ENCODE assay signal across 10 mouse cellular contexts in genomic region chr7:43668582-43668981, GRCm38 (mm10). TPM values are rescaled to one million over a fixed set of nuclear protein-coding genes. Genes with fewer than 3 reads are reported as not detected.
DNase-seq lines count a peak whose midpoint lies in the region; ATAC-seq and TF ChIP-seq lines count a peak whose summit lies in the region.
"Had no signal": no experiment of that assay in that cellular context is flagged by ENCODE, and none has a peak within 500 bp of the region (broad histone marks: within the 10 kb centered on the region; RNA-seq: fewer than 3 reads in every experiment).

No protein-coding gene starts in this region.

- no peaks in the 10 kb centered on the region for H3K27me3 ChIP-seq in kidney, postnatal 0 days (ENCODE audit: insufficient read depth, low read length)
- H3K27me3 ChIP-seq in kidney, embryonic 16.5 days (ENCODE audit: insufficient read depth, low read length): no peaks in the 10 kb centered on the region

- no peak overlapping the region for H3K4me3 ChIP-seq in kidney, postnatal 0 days (replicated peaks; ENCODE audit: low read depth, low read length)
- no peak overlapping the region for H3K4me3 ChIP-seq in kidney, embryonic 16.5 days (ENCODE audit: low read length)
- H3K4me3 ChIP-seq: forebrain, embryonic 10.5 days had no signal

- H3K36me3 ChIP-seq in kidney, postnatal 0 days (ENCODE audit: insufficient read depth, low read length): no peaks in the 10 kb centered on the region
- H3K36me3 ChIP-seq in kidney, embryonic 16.5 days (ENCODE audit: insufficient read depth, low read length): no peaks in the 10 kb centered on the region
- H3K36me3 ChIP-seq: forebrain, embryonic 10.5 days had no signal

- no peak overlapping the region for H3K27ac ChIP-seq in kidney, postnatal 0 days
- no peak overlapping the region for H3K27ac ChIP-seq in kidney, embryonic 16.5 days (ENCODE audit: low read length)
- H3K27ac ChIP-seq: forebrain, embryonic 10.5 days had no signal

- ATAC-seq in kidney, postnatal 0 days (replicated peaks; ENCODE audit: low FRiP score, low read depth): no peak
- ATAC-seq in kidney, embryonic 16.5 days (ENCODE audit: low FRiP score, low TSS enrichment): no peak
- peak; percentile 32 for ATAC-seq in megakaryocyte progenitor cell, adult 5-6 weeks (replicated peaks; ENCODE audit: poor library complexity)

- H3K9me3 ChIP-seq in kidney, postnatal 0 days (replicated peaks; ENCODE audit: low read length): no peaks in the 10 kb centered on the region
- H3K9me3 ChIP-seq in kidney, embryonic 16.5 days (ENCODE audit: low read length): no peaks in the 10 kb centered on the region
- H3K9me3 ChIP-seq: forebrain, embryonic 10.5 days had no signal

- H3K4me1 ChIP-seq in kidney, postnatal 0 days (replicated peaks; ENCODE audit: insufficient read depth, low read length): 0 out of 2 replicates have a peak, but pooled peaks cover 6% of the 10 kb centered on the region
- peaks cover 8% of the 10 kb centered on the region for H3K4me1 ChIP-seq in kidney, embryonic 16.5 days (ENCODE audit: insufficient read depth, low read length)

- DNase-seq in kidney, postnatal 0 days (ENCODE audit: low spot score): peak; percentile 44
- peak; percentile 45 for DNase-seq in CD4-positive helper T cell, adult 2 months (ENCODE audit: low read depth, low spot score)
- peak; percentile 25 for DNase-seq in T-cell, adult 2 months (ENCODE audit: low spot score)
- DNase-seq in urinary bladder, adult 2 months (ENCODE audit: low spot score): no peak
- DNase-seq in heart, postnatal 4 days: no peak
- DNase-seq: heart, postnatal 36 days had no signal

- 16% methylated on average over 3 of the region's 3 CpGs for WGBS in kidney, postnatal 0 days
- WGBS in kidney, embryonic 16.5 days: 16% methylated on average over 3 of the region's 3 CpGs

- H3K4me2 ChIP-seq in kidney, postnatal 0 days (ENCODE audit: low read length): no peak overlapping the region
- H3K4me2 ChIP-seq in kidney, embryonic 16.5 days (replicated peaks; ENCODE audit: low read depth, low read length): no peak overlapping the region

- no peak overlapping the region for H3K9ac ChIP-seq in kidney, postnatal 0 days (ENCODE audit: low read depth, low read length)
- H3K9ac ChIP-seq in kidney, embryonic 16.5 days (replicated peaks; ENCODE audit: low read length): no peak overlapping the region

- peak; percentile 57 for TF ChIP-seq CTCF in kidney, postnatal 0 days (IDR thresholded peaks at IDR 0.05; ENCODE audit: low read depth)

RNA-seq across cellular contexts. Expression of gene Ctu1, which starts 3.2 kb away (rescaled TPM):
- 12.5 and 13.5 TPM in 2 replicates for polyA plus RNA-seq in kidney, postnatal 0 days (2015; fragmentation: Nextera tagmentation; extraction: Ambion mirVana)
- polyA plus RNA-seq in kidney, embryonic 16.5 days (2015; fragmentation: Nextera tagmentation; extraction: Ambion mirVana): 15.7 and 19.7 TPM in 2 replicates
- total RNA-seq in megakaryocyte progenitor cell, adult 5-6 weeks (2015): 7.1 and 7.5 TPM in 2 replicates
- total RNA-seq in megakaryocyte progenitor cell, adult 5-6 weeks (2017): 5.4 and 6.1 TPM in 2 replicates
- 9.7 and 10.2 TPM in 2 replicates for polyA plus RNA-seq in urinary bladder, adult 2 months (2012; rRNA removed)
- total RNA-seq in heart, postnatal 4 days (2021): 1 to 10 TPM; 4.7 to 5.6 TPM

RNA-seq across cellular contexts. Expression of gene Siglece, which starts 8.6 kb away (rescaled TPM):
- polyA plus RNA-seq in kidney, postnatal 0 days (2015; fragmentation: Nextera tagmentation; extraction: Ambion mirVana): 0.59 and 0.68 TPM in 2 replicates
- polyA plus RNA-seq in kidney, embryonic 16.5 days (2015; fragmentation: Nextera tagmentation; extraction: Ambion mirVana): 0.64 and 1.3 TPM in 2 replicates
- 7.2 and 13.1 TPM in 2 replicates for total RNA-seq in megakaryocyte progenitor cell, adult 5-6 weeks (2015)
- total RNA-seq in megakaryocyte progenitor cell, adult 5-6 weeks (2017): 7.2 and 8.9 TPM in 2 replicates
- polyA plus RNA-seq in urinary bladder, adult 2 months (2012; rRNA removed): 1.4 and 2.3 TPM in 2 replicates
- under 1 TPM; 0.34 to 0.48 TPM for total RNA-seq in heart, postnatal 4 days (2021)

RNA-seq across cellular contexts. Expression of gene Klk14, which starts 21.6 kb away (rescaled TPM):
- polyA plus RNA-seq in kidney, postnatal 0 days (2015; fragmentation: Nextera tagmentation; extraction: Ambion mirVana): not detected in 2 replicates
- not detected in 2 replicates for polyA plus RNA-seq in kidney, embryonic 16.5 days (2015; fragmentation: Nextera tagmentation; extraction: Ambion mirVana)
- not detected in 2 replicates for total RNA-seq in megakaryocyte progenitor cell, adult 5-6 weeks (2015)
- not detected in 2 replicates for total RNA-seq in megakaryocyte progenitor cell, adult 5-6 weeks (2017)
- polyA plus RNA-seq in urinary bladder, adult 2 months (2012; rRNA removed): 0.06 and 0.07 TPM in 2 replicates
- total RNA-seq in heart, postnatal 4 days (2021): not detected
- total RNA-seq: liver, adult 2 months had no signal
- polyA plus RNA-seq: forebrain, embryonic 10.5 days; liver, adult 2 months had no signal

RNA-seq across cellular contexts. Expression of gene Ceacam18, which starts 34.1 kb away (rescaled TPM):
- polyA plus RNA-seq in kidney, postnatal 0 days (2015; fragmentation: Nextera tagmentation; extraction: Ambion mirVana): not detected in 2 replicates
- not detected in 2 replicates for polyA plus RNA-seq in kidney, embryonic 16.5 days (2015; fragmentation: Nextera tagmentation; extraction: Ambion mirVana)
- total RNA-seq in megakaryocyte progenitor cell, adult 5-6 weeks (2015): not detected in 2 replicates
- total RNA-seq in megakaryocyte progenitor cell, adult 5-6 weeks (2017): not detected in 2 replicates
- not detected in 2 replicates for polyA plus RNA-seq in urinary bladder, adult 2 months (2012; rRNA removed)
- not detected for total RNA-seq in heart, postnatal 4 days (2021)
- total RNA-seq: heart, postnatal 36 days; liver, adult 2 months had no signal
- polyA plus RNA-seq: forebrain, embryonic 10.5 days; liver, adult 2 months had no signal

RNA-seq across cellular contexts. Expression of gene Klk13, which starts 43.8 kb away (rescaled TPM):
- 0.14 and 0.17 TPM in 2 replicates for polyA plus RNA-seq in kidney, postnatal 0 days (2015; fragmentation: Nextera tagmentation; extraction: Ambion mirVana)
- 0.29 and 0.58 TPM in 2 replicates for polyA plus RNA-seq in kidney, embryonic 16.5 days (2015; fragmentation: Nextera tagmentation; extraction: Ambion mirVana)
- total RNA-seq in megakaryocyte progenitor cell, adult 5-6 weeks (2015): not detected in 2 replicates
- not detected in 2 replicates for total RNA-seq in megakaryocyte progenitor cell, adult 5-6 weeks (2017)
- 0.36 and 0.83 TPM in 2 replicates for polyA plus RNA-seq in urinary bladder, adult 2 months (2012; rRNA removed)
- total RNA-seq in heart, postnatal 4 days (2021): not detected
- total RNA-seq: heart, postnatal 36 days; liver, adult 2 months had no signal
- polyA plus RNA-seq: liver, adult 2 months had no signal

Comparison
In these comparisons a context has a peak if more than half of its experiments do, and no peak if none do; other contexts are left out.
1. DNase-seq: peak in kidney, postnatal 0 days (single experiment), CD4-positive helper T cell, adult 2 months (single experiment) and T-cell, adult 2 months (single experiment); none in urinary bladder, adult 2 months (single experiment) and heart, postnatal 4 days (single experiment).